Mouse (Mus musculus): ENCODE results near the gene Nek6. TPM values are rescaled to one million over a fixed set of nuclear protein-coding genes. Genes with fewer than 3 reads are reported as not detected.
A peak's percentile ranks its signal among the peaks of the same experiment; 100 is the strongest.

Nek6 gene
- polyA plus RNA-seq, 1 experiment from 2014 or later = 68.8 TPM

DNA sequence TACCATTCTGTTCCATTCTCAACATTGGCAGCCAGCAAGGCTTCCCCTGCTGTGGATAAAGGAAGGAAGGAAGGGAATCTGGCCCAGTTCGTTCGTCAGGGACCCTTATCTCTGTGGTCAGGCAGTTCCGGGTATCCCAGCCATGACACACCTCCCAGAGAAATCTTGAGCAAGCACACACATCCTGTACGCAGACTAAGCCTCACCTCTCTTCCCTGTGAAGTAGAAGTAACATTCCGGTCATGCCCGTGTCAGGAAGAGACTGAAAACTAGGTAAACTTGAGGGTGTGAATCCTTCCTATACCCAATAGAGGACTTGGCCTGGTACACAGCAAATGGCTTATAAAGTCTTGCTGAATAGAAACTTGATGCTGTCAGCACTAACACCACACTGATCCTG, 21.9 kb downstream of the Nek6 start:
- 81% methylated on average over 6 of the region's 6 CpGs for WGBS
- H3K36me3 ChIP-seq = no peaks in the 10 kb centered on the region
- H3K27me3 ChIP-seq (ENCODE audit: insufficient read depth, poor library complexity, severe bottlenecking) = no peaks in the 10 kb centered on the region
- DNase-seq (ENCODE audit: low spot score) = no peak
- peak overlapping the region; percentile 57 for H3K27ac ChIP-seq
- no peaks in the 10 kb centered on the region for H3K9me3 ChIP-seq
- no peak overlapping the region for H3K4me3 ChIP-seq
- peaks cover 77% of the 10 kb centered on the region for H3K4me1 ChIP-seq (replicated peaks)

GRCm38 (mm10) chr2:38533767-38534166, 22.3 kb downstream of the Nek6 start:
- Histone ChIP-seq H3K4me1 (replicated peaks) (peaks cover 81% of the 10 kb centered on the region), H3K27ac (peak overlapping the region; percentile 57), H3K36me3 (no peaks in the 10 kb centered on the region)

GRCm38 (mm10) chr2:38534241-38534940, 22.9 kb downstream of the Nek6 start:
- 86% methylated on average over 5 of the region's 5 CpGs for WGBS
- no peak overlapping the region for H3K4me3 ChIP-seq
- no peaks in the 10 kb centered on the region for H3K9me3 ChIP-seq
- no peak for DNase-seq (ENCODE audit: low spot score)
- no peaks in the 10 kb centered on the region for H3K36me3 ChIP-seq
- H3K4me1 ChIP-seq (replicated peaks) = peaks cover 84% of the 10 kb centered on the region
- peak overlapping the region; percentile 66 for H3K27ac ChIP-seq
- no peaks in the 10 kb centered on the region for H3K27me3 ChIP-seq (ENCODE audit: insufficient read depth, poor library complexity, severe bottlenecking)

More at GRCm38 (mm10) chr2:38533767-38534166, 22.3 kb downstream of the Nek6 start:
- Histone ChIP-seq H3K4me3 (no peak overlapping the region), H3K9me3 (no peaks in the 10 kb centered on the region), H3K27me3 (ENCODE audit: insufficient read depth, poor library complexity, severe bottlenecking) (no peaks in the 10 kb centered on the region)
- 63% methylated on average over 6 of the region's 6 CpGs for WGBS
- no peak for DNase-seq (ENCODE audit: low spot score)

DNA sequence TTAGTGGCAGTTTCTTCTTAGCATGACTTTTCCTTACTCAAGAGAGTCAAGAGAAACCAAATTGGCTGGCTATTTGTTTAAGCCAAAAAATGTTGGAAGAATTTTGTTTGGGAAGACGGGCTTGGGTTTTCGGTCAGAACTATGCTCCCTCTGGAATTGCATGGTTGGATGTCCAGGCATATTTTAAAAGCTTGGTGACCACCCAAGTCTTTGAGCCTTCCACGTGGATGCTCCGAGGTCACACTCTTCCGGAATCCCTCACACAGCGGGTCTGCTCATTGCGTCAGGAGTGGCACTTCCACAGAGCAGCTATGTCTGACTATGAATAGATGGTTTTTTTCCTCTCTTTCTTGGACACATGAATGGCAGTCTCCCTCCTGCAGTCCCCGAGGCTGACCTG, 23.6 kb downstream of the Nek6 start:
- Histone ChIP-seq H3K9me3 (no peaks in the 10 kb centered on the region), H3K36me3 (no peaks in the 10 kb centered on the region), H3K4me1 (replicated peaks) (peaks cover 84% of the 10 kb centered on the region), H3K4me3 (no peak overlapping the region), H3K27me3 (ENCODE audit: insufficient read depth, poor library complexity, severe bottlenecking) (no peaks in the 10 kb centered on the region), H3K27ac (peak overlapping the region; percentile 66; the same call in 1 of the 2 replicates)
- DNase-seq (ENCODE audit: low spot score) = no peak
- WGBS = 52% methylated on average over 8 of the region's 8 CpGs

GRCm38 (mm10) chr2:38535521-38536220, 24.2 kb downstream of the Nek6 start:
- no peak for DNase-seq (ENCODE audit: low spot score)
- H3K27ac ChIP-seq = peak overlapping the region; percentile 66

DNA sequence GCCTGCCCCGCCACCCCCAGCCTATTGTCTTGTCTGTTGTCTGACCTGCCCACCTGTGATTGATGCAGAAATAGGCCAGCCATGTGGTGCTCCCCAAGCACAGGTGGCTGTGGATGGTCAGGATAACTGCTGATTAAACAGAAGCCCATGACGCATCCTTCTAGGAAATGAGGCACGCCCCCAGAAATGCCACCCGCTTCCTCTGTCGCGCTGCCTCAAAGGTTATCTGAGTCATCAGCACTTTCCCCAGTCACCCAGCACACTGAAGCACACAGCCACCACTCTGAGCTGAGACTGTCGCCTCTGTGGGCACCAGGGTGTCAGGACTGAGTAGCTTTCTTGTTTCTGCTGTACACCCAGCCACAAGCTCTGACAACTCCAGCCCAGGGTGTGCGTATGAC, 24.9 kb downstream of the Nek6 start:
- Histone ChIP-seq H3K36me3 (no peaks in the 10 kb centered on the region), H3K4me1 (replicated peaks) (peaks cover 84% of the 10 kb centered on the region), H3K27me3 (ENCODE audit: insufficient read depth, poor library complexity, severe bottlenecking) (no peaks in the 10 kb centered on the region), H3K4me3 (no peak overlapping the region), H3K9me3 (no peaks in the 10 kb centered on the region), H3K27ac (peak overlapping the region; percentile 66; the same call in 1 of the 2 replicates)
- no peak for DNase-seq (ENCODE audit: low spot score)
- 78% methylated on average over 8 of the region's 8 CpGs for WGBS

More at GRCm38 (mm10) chr2:38535521-38536220, 24.2 kb downstream of the Nek6 start:
- Histone ChIP-seq H3K27me3 (ENCODE audit: insufficient read depth, poor library complexity, severe bottlenecking) (no peaks in the 10 kb centered on the region), H3K36me3 (no peaks in the 10 kb centered on the region), H3K4me1 (replicated peaks) (peaks cover 84% of the 10 kb centered on the region), H3K9me3 (no peaks in the 10 kb centered on the region), H3K4me3 (no peak overlapping the region)
- WGBS = 71% methylated on average over 14 of the region's 14 CpGs

- DNase-seq (ENCODE audit: low spot score) = no peak
- H3K36me3 ChIP-seq = no peaks in the 10 kb centered on the region
- H3K4me1 ChIP-seq (replicated peaks) = peaks cover 81% of the 10 kb centered on the region
- H3K27ac ChIP-seq = peak overlapping the region; percentile 70
- no peak overlapping the region for H3K4me3 ChIP-seq
- 90% methylated on average over 9 of the region's 9 CpGs for WGBS
- H3K9me3 ChIP-seq = no peaks in the 10 kb centered on the region
- H3K27me3 ChIP-seq (ENCODE audit: insufficient read depth, poor library complexity, severe bottlenecking) = no peaks in the 10 kb centered on the region
These were observed 28.2 kb downstream of the Nek6 start for GRCm38 (mm10) chr2:38539677-38540076.

- Histone ChIP-seq H3K4me1 (replicated peaks) (peaks cover 81% of the 10 kb centered on the region), H3K27me3 (ENCODE audit: insufficient read depth, poor library complexity, severe bottlenecking) (no peaks in the 10 kb centered on the region), H3K4me3 (no peak overlapping the region), H3K36me3 (no peaks in the 10 kb centered on the region), H3K9me3 (no peaks in the 10 kb centered on the region), H3K27ac (peak overlapping the region; percentile 70; the same call in 1 of the 2 replicates)
- WGBS = 83% methylated on average over 6 of the region's 6 CpGs
- no peak for DNase-seq (ENCODE audit: low spot score)
These were observed 29.2 kb downstream of the Nek6 start for GRCm38 (mm10) chr2:38540666-38541065.

DNA sequence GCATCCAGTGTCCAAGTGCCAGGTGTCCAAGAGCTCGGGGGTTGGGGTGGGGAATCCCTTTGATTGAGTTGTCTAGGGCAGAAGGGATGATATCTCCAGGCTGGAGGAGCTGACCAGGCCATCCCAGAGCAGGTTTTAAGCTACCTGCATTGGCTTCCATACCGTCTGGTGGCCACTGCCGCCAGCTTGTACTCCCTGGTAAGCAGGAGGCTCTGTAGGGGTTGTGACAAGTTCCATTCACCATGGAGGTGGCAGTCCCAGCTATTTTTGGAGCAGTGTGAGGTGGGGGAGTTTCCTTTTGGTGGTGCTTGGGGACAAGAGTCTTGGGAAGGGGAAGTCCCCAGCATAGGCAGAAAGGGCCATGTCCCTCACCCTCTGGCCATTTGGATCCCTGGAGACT, 29.7 kb downstream of the Nek6 start:
- H3K36me3 ChIP-seq = no peaks in the 10 kb centered on the region
- DNase-seq (ENCODE audit: low spot score) = no peak
- H3K4me3 ChIP-seq = no peak overlapping the region
- peaks cover 81% of the 10 kb centered on the region for H3K4me1 ChIP-seq (replicated peaks)
- H3K27me3 ChIP-seq (ENCODE audit: insufficient read depth, poor library complexity, severe bottlenecking) = no peaks in the 10 kb centered on the region
- WGBS = 87% methylated on average over 3 of the region's 3 CpGs
- no peaks in the 10 kb centered on the region for H3K9me3 ChIP-seq
- H3K27ac ChIP-seq = peak overlapping the region; percentile 46

- no peaks in the 10 kb centered on the region for H3K36me3 ChIP-seq
- H3K4me3 ChIP-seq = no peak overlapping the region
- no peaks in the 10 kb centered on the region for H3K9me3 ChIP-seq
- H3K27me3 ChIP-seq (ENCODE audit: insufficient read depth, poor library complexity, severe bottlenecking) = no peaks in the 10 kb centered on the region
- peak overlapping the region; percentile 46 for H3K27ac ChIP-seq
- H3K4me1 ChIP-seq (replicated peaks) = peaks cover 81% of the 10 kb centered on the region
- no peak for DNase-seq (ENCODE audit: low spot score)
- 71% methylated on average over 1 of the region's 1 CpGs for WGBS
These were observed 30.1 kb downstream of the Nek6 start for GRCm38 (mm10) chr2:38541570-38541969.

- WGBS = 53% methylated on average over 1 of the region's 1 CpGs
- no peaks in the 10 kb centered on the region for H3K27me3 ChIP-seq (ENCODE audit: insufficient read depth, poor library complexity, severe bottlenecking)
- no peak overlapping the region for H3K27ac ChIP-seq
- DNase-seq (ENCODE audit: low spot score) = no peak
- no peaks in the 10 kb centered on the region for H3K36me3 ChIP-seq
- H3K4me3 ChIP-seq = no peak overlapping the region
- H3K4me1 ChIP-seq (replicated peaks) = peaks cover 87% of the 10 kb centered on the region
- no peaks in the 10 kb centered on the region for H3K9me3 ChIP-seq
These were observed 30.9 kb downstream of the Nek6 start for GRCm38 (mm10) chr2:38542366-38542765.

DNA sequence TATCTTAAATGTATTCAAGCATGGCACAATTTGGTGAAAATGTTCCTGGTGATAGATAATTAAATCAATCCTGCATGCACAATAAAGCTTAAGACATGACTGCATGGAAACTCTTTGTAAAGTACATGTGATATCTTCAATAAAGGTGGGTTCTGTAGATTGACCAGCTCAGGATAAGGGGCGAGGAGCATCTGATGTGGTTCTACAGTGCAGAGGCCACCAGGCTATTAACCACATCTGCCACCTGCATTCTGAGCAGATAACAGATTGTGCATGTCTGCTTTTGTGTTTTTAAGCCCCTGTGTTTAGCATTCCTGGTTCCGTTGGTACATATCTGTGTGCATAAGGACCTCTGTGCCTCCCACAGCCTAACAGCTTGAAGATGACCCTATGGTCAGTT, 31.7 kb downstream of the Nek6 start:
- no peaks in the 10 kb centered on the region for H3K9me3 ChIP-seq
- no peak for DNase-seq (ENCODE audit: low spot score)
- H3K4me1 ChIP-seq (replicated peaks) = peaks cover 87% of the 10 kb centered on the region
- H3K27me3 ChIP-seq (ENCODE audit: insufficient read depth, poor library complexity, severe bottlenecking) = no peaks in the 10 kb centered on the region
- no peak overlapping the region for H3K27ac ChIP-seq
- no peak overlapping the region for H3K4me3 ChIP-seq
- 79% methylated on average over 2 of the region's 2 CpGs for whole genome bisulfite sequencing
- H3K36me3 ChIP-seq = no peaks in the 10 kb centered on the region

- no peaks in the 10 kb centered on the region for H3K9me3 ChIP-seq
- peak overlapping the region; percentile 54; the same call in 1 of the 2 replicates for H3K27ac ChIP-seq
- H3K4me3 ChIP-seq = no peak overlapping the region
- peaks cover 82% of the 10 kb centered on the region for H3K4me1 ChIP-seq (replicated peaks)
- DNase-seq (ENCODE audit: low spot score) = no peak
- H3K36me3 ChIP-seq = no peaks in the 10 kb centered on the region
- H3K27me3 ChIP-seq (ENCODE audit: insufficient read depth, poor library complexity, severe bottlenecking) = no peaks in the 10 kb centered on the region
These were observed 32.9 kb downstream of the Nek6 start for GRCm38 (mm10) chr2:38544341-38544740.
